Mouse (Mus musculus) heart, adult 10 weeks (tissue): Measurements from ENCODE around the gene Ddx20. TPM values are rescaled to one million over a fixed set of nuclear protein-coding genes. Genes with fewer than 3 reads are reported as not detected.

Source experiments
- polyA plus RNA-seq: library from polyadenylated mRNA; stranded (reverse); fragments of 350-450 nt; fragmentation: Illumina TruSeq; extraction: RNeasy Lipid Tissue Mini Kit (QIAGEN cat#74804); gene quantifications from one replicate; pipeline ENCODE4 v1.2.3, GENCODE M21; 2014; ENCODE audit warnings: low read depth, low replicate concordance

The Ddx20 gene
- polyA plus RNA-seq, result 10.7 TPM

GRCm38 (mm10) chr3:105687324-105688060, at the start of gene Ddx20:
TSS of gene Ddx20 (minus strand) at chr3:105687574.

GRCm38 (mm10) chr3:105704031-105705008, 16.9 kb upstream of the Ddx20 start, which contains the start of gene Inka2:
TSS of gene Inka2 (plus strand) at chr3:105704599.

Other genes starting within 250 kb of the Ddx20 start
- gene Kcnd3, start 235.2 kb downstream of the Ddx20 start, polyA plus RNA-seq, result 10.1 TPM
- 23.0 TPM for gene Inka2, start 17.0 kb upstream of the Ddx20 start, polyA plus RNA-seq
- 87.1 TPM for gene Rap1a, start 113.8 kb upstream of the Ddx20 start, polyA plus RNA-seq
- 0.50 TPM for gene Adora3, start 183.3 kb upstream of the Ddx20 start, polyA plus RNA-seq
- gene Tmigd3, start 183.3 kb upstream of the Ddx20 start, polyA plus RNA-seq, result not detected
- 1.4 TPM for gene I830077J02Rik, start 245.1 kb upstream of the Ddx20 start, polyA plus RNA-seq